Mouse (Mus musculus) bone marrow, adult 2 months (tissue): ENCODE data around the gene Trappc1. TPM values are rescaled to one million over a fixed set of nuclear protein-coding genes. Genes with fewer than 3 reads are reported as not detected.
"Not testable (repeated sequence)": the region's sequence is repeated elsewhere in the genome, so short reads cannot be mapped to it uniquely, and the experiment has no call there.

Experiments used
- H3K27ac ChIP-seq: fragments of 200-500 bp; 2 replicates; pipeline ENCODE4 v1.5.1; 2012; ENCODE audit warnings: low read depth, mild to moderate bottlenecking, control low read depth, inconsistent platforms, low read length; ENCODE audit not compliant: control insufficient read depth, poor library complexity, insufficient read depth
- H3K4me1 ChIP-seq: fragments of 200-500 bp; 2 replicates; pipeline ENCODE4 v1.6.1; 2011; ENCODE audit warnings: low read length; ENCODE audit not compliant: control insufficient read depth, insufficient read depth
- H3K4me3 ChIP-seq: fragments of 200-500 bp; replicated peaks from 2 replicates; pipeline ENCODE3; 2011; ENCODE audit warnings: mild to moderate bottlenecking, low read depth, low read length, control low read depth; ENCODE audit not compliant: control insufficient read depth
- CTCF ChIP-seq: fragments of 200-500 bp; IDR thresholded peaks from 2 replicates; pipeline ENCODE4 v1.5.1; 2011; ENCODE audit warnings: low read length, control low read depth; ENCODE audit not compliant: control insufficient read depth, insufficient read depth
- POLR2A ChIP-seq: fragments of 200-500 bp; IDR thresholded peaks from 2 replicates; pipeline ENCODE4 v1.6.1; 2011; ENCODE audit warnings: low read depth, mild to moderate bottlenecking, control low read depth, low read length, borderline replicate concordance; ENCODE audit not compliant: control insufficient read depth
- WGBS: fragments of 180-500 bp; shearing (Covaris S2); methylation state at CpG from one replicate; pipeline ENCODE4 v1.1.7; 2018; 5-methylcytosine and 5-hydroxymethylcytosine counted together
- polyA plus RNA-seq: library from polyadenylated mRNA; stranded (reverse); fragments of >200 nt; gene quantifications from 2 replicates; pipeline ENCODE4 v1.2.4, GENCODE M21; 2011; ENCODE audit warnings: low replicate concordance; ENCODE audit not compliant: missing spikeins, insufficient read depth, insufficient read length

Trappc1 gene
- polyA plus RNA-seq, 1 experiment = 71.7 TPM

DNA sequence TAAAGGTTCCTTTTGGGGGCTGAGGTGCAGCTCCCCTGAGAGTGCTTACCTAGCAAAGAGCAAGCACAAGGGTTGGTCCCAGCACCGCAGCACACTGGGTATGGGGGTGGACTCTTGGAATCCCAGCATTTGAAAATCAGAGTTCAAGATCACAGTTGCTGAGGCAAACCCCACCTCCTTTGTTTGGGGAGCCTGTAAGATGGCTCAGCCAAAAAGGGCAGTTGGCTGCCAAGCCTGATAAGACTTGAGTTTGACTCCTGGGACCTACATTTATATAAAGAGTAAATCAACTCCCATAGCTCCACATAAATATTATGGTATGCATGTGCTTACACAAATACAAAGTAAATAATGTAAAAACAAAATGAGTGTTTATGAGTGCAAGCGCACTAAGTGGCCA lies 17.7 kb upstream of the Trappc1 start:
- H3K27ac ChIP-seq = no peak overlapping the region
- no peak overlapping the region for H3K4me3 ChIP-seq
- H3K4me1 ChIP-seq = no peaks in the 10 kb centered on the region
- WGBS = 74% methylated on average over 2 of the region's 2 CpGs
- TF ChIP-seq POLR2A = no peak

DNA sequence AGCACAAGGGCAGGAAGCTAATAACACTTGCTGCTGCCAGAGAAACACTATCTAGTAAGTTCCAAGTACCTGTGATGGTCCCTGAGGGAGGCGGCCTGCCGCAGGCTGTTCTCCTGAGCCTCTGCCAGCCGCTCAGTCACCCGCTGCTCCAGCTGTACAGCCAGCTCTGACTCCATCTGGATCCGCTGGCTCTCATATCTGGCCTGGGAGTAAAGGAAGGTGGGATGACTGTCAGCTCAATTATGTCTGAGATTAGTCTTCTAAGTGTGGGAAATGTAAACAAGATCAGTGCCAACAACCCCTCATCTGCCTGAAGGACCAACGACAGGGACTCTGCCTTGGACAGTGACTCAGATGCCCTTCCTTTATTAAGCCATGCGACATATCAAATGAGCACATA lies 12.5 kb upstream of the Trappc1 start:
- TF ChIP-seq CTCF (no peak), POLR2A (no peak)
- Histone ChIP-seq H3K27ac (no peak overlapping the region), H3K4me1 (no peaks in the 10 kb centered on the region), H3K4me3 (no peak overlapping the region)
- 89% methylated on average over 7 of the region's 7 CpGs for WGBS

DNA sequence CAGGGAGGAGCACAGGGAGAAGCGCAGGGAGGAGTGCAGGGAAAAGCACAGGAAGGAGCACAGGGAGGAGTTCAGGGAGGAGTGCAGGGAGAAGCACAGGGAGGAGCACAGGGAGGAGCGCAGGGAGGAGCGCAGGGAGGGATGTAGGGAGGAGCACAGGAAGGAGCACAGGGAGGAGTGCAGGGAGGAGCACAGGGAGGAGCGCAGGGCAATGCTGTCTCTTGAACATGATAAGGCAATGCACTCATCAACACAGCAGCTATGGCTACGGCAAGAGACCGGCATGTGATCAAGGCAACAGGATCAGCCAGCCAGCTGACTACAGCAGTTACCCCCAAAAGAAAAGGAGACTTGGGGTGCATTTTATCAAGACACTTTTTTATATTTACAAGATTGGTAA lies 7.4 kb upstream of the Trappc1 start:
- H3K4me1 ChIP-seq = no peaks in the 10 kb centered on the region
- 97% methylated on average over 6 of the region's 6 CpGs for WGBS
- H3K4me3 ChIP-seq = no peak overlapping the region
- no peak for TF ChIP-seq CTCF
- TF ChIP-seq POLR2A = no peak
- no peak overlapping the region for H3K27ac ChIP-seq

DNA sequence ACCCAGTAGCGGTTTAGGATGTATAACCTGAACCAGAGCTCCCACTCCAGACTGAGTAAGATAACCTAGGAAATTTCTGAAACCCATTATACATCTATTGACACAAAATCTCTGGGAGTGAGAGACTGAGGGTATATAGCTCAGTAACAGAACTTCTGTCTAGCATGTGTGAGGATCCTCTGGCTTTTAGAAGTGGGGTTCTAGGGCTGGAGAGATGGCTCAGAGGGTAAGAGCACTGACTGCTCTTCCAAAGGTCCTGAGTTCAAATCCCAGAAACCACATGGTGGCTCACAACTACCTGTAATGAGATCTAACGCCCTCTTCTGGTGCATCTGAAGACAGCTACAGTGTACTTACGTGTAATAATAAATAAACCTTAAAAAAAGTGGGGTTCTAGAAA lies 5.8 kb upstream of the Trappc1 start:
- not testable (repeated sequence) for H3K27ac ChIP-seq, H3K4me3 ChIP-seq, H3K4me1 ChIP-seq
- WGBS = 89% methylated on average over 3 of the region's 3 CpGs

DNA sequence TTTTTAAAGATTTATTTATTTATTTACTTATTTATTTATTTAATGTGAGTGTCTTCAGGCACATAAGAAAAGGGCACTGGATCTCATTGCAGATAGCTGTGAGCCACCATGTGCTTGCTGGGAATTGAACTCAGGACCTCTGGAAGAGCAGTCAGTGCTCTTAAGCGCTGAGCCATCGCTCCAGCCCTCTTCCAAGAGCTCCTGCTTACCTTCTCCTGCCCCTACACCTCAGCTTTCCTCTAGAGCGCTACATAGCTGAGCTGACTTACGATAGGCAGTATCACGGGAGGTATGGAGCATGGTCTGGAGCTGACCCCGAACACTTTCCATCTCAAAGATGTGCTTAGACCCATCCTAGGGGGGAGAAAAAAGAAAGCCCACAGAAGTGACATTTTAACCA lies 2.2 kb upstream of the Trappc1 start:
- Histone ChIP-seq H3K27ac (no peak overlapping the region), H3K4me1 (no peaks in the 10 kb centered on the region; the same call in 1 of the 2 replicates), H3K4me3 (no peak overlapping the region)
- WGBS = 94% methylated on average over 6 of the region's 6 CpGs
- TF ChIP-seq POLR2A = no peak
- TF ChIP-seq CTCF = no peak

DNA sequence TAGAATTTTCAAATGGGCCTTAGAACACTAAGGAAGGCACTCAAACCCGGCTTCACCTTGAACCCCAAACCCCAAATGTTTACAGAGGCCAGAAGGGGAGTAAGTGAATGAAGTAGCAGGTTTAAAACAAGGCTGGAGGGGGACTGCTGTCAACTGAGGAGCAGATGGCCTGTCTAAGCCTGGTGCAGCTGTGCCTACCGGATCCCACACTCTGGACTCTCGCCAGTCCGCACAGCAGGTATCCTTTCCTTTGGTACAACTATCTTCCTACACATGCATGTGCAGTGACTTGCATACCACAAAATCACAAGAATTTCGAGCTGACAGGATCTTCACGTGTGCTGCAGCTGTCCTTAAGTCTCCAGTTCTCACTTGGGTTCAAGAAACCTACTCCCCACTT lies 1.8 kb upstream of the Trappc1 start:
- Histone ChIP-seq H3K4me3 (peak overlapping the region; percentile 21), H3K4me1 (no peaks in the 10 kb centered on the region; the same call in 1 of the 2 replicates), H3K27ac (no peak overlapping the region)
- WGBS = 47% methylated on average over 6 of the region's 6 CpGs
- no peak for TF ChIP-seq POLR2A

DNA sequence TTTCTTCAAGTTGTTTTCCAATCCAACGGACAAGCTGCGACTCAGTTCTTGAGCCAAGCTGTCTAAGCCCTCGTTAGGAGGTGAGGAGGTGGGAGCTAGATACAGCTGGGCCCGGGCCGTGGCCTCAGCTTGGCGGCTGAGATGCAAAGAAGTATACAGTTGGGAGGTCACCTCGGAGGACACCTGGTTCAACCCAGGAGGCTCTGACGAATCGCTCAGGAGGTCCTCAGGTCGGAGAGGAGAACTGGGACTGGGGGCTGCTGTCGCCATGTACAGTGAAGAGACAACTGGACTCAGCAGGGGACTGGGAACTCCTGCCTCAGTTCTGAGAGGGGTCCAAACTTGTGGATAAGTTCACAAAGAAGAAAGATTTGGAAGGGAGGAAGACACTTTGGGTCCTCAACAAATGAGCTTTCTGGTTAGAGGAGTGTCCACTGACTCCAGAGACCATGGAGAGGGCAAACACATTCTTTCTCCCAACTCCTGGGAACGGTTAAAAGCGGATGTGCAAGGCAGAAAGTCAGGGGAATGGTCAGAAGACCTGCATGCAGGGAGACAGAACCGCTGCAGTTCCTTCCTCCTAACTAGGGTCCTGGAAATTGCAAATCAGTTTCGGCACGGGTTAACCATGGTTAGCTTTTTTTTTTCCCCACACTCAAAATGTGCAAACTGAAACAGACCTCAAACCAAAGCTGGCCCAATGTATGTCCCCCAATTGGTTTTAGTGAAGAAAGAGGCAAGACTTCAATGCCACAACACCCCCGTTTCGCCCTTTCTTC lies 898 bp upstream of the Trappc1 start:
- Histone ChIP-seq H3K4me3 (peak overlapping the region; percentile 74), H3K4me1 (no peaks in the 10 kb centered on the region; the same call in 1 of the 2 replicates), H3K27ac (peak overlapping the region; percentile 79)
- TF ChIP-seq CTCF = no peak
- TF ChIP-seq POLR2A = no peak
- WGBS = 16% methylated on average over 18 of the region's 18 CpGs

DNA sequence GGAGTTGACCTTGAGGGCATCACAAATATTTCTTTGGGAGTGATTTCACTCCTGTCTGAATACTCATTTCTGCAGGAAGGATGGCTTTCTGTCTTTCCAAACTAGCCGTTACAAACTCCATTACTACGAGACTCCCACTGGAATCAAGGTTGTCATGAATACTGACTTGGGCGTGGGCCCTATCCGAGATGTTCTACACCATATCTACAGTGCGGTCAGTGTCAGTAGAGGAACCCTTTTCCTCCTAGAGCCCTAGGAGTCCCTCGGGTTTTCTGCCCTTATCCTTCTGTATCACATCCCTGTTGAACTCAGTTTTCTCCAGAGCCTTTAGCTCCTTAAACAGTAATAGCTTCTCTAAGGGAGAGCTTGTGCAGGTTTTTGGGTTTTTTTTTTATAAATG lies 969 bp downstream of the Trappc1 start:
- TF ChIP-seq POLR2A (no peak), CTCF (no peak)
- no peaks in the 10 kb centered on the region; the same call in 1 of the 2 replicates for H3K4me1 ChIP-seq
- no peak overlapping the region for H3K4me3 ChIP-seq
- no peak overlapping the region for H3K27ac ChIP-seq
- WGBS = 82% methylated on average over 6 of the region's 6 CpGs
